Mouse (Mus musculus) hematopoietic stem cell, adult 5-6 weeks (primary cell): ENCODE data around the gene Gm4869. TPM values are rescaled to one million over a fixed set of nuclear protein-coding genes. Genes with fewer than 3 reads are reported as not detected.
"Not testable (repeated sequence)": the region's sequence is repeated elsewhere in the genome, so short reads cannot be mapped to it uniquely, and the experiment has no call there.

Experiments used
- ATAC-seq, 2 experiments: fragments of 125-278 bp in 1 of 2; replicated peaks in 1 of 2; 2 replicates each; pipeline ENCODE4 v1.8.0; 2016 to 2017; ENCODE audit warnings: inconsistent platforms in 2 of 2, mild to moderate bottlenecking in 2 of 2, moderate number of reproducible peaks in 2 of 2, low read depth in 1 of 2, moderate TSS enrichment in 1 of 2; ENCODE audit not compliant: low FRiP score in 2 of 2, poor library complexity in 2 of 2, severe bottlenecking in 2 of 2, insufficient read depth in 1 of 2, low TSS enrichment in 1 of 2
- total RNA-seq: library from RNA; stranded (forward); fragments of 172-1452, 232-1000 nt; gene quantifications from 2 replicates; pipeline ENCODE4 v1.2.3, GENCODE M21; 2017

Gm4869 gene
- total RNA-seq, 1 experiment from 2014 or later: not detected

DNA sequence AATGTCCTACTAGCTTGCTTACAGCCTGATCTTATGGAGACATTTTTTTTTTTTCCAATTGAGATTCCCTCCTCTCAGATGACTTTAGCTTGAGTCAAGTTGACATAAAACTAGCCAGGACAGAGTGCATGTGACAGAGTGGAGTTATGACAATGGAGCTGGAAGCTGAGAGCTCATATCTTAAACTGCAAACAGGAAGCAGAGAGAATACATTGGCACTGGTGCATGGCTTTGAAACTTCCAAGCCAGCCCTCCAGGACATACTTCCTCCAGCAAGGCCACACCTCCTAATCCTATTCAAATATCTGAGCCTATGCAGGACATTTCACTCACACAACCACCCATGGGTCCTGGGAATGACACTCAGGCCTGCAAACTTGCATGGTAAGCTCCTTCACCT is 9.0 kb downstream of the Gm4869 start:
- ATAC-seq: no peak

DNA sequence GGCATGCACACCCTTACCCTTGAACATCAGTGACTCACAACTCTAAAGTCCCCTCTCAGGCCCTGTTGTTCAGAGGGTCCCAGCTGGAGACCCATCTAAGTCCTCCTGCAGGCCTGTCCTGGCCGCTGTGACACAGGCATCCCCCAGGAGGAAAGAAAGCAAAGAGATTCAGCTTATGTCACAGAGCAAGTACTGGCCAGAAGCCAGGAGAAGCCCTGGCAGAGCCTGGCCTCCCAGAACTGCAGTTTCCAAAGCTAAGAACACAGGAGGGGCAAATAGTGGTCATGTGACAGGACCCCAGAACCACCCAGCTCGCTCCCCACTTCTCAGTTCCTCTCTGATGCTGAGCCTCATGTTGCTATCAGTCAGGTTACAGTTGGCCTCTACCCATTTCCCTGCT is 10.0 kb downstream of the Gm4869 start:
- ATAC-seq: no peak

DNA sequence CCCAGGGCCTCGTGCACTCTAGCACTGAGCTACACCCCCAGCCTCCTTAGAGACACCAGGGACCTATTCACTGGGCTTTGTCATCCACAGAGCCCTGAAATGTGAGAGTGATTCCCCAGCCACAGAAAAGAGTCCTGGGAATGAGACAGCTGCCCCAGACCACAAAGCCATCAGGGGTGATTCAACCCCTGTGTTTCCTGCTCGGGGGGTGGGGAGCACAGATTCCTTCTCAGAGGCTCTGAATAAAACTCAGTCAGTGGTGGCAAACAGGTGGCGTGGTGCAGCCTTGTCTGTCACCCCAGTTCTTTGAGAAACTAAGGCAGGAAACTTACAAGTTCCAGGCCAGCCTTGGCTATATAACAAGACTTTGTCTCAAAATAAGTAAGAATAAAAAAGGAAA is 16.0 kb downstream of the Gm4869 start:
- no peak for ATAC-seq

DNA sequence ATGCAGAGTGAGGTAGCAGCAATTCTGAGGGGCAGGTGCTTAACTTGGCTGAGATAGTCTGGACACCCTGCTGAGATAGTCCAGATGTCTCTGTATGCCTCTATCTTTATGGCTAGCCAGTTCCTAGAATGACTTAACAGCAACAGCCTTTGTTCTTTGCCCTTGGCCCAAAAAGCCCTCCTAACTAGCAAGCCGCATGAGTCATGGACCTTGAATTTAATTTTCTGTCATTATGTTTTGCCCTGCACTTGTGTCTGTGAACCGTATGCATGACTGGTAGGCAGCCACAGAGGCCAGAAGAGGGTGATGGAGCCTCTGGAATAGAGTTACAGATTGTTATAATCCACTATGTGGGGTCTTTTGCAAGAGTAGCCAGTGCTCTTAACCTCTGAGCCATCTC is 17.7 kb downstream of the Gm4869 start:
- not testable (repeated sequence) for ATAC-seq

DNA sequence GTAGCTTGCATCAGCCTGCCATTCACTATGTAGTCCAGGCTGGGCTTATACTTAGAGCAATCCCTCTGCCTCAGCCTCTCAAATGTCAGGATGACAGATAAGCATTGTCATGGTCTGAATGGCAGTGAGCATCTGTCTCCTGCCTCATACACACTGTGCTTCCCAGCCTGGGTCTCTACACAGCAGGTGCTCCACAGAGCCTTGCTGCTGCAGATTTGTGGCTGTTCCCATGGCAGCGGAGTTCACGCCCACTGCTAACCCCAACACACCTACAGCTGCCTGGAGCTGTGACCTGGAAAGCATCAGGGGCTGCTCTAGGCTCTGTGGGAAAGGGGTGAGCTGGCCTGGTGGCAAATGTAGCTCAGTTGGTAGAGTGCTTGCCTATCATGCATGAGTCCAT is 19.5 kb downstream of the Gm4869 start:
- no peak for ATAC-seq

DNA sequence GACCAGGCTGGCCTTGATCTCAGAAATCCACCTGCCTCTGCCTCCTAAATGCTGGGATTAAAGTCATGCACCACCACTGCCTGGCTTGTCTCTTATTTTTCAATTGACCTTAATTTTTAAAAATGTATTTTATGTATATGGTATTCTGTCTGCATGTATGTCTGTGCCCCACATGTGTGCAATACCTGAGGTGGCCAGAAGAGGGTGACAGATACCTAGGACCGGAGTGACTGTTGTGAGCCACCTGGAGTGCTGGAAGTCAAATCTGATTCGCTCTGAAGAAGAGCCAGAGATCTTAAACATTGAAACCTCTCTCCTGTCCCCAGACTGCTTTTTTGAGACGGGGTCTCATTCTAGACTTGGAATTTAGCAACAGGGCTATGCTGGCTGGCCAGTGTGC is 26.9 kb downstream of the Gm4869 start:
- ATAC-seq: peak in 1 of 2 experiments; percentile 48; a peak in 1 of 4 replicates

DNA sequence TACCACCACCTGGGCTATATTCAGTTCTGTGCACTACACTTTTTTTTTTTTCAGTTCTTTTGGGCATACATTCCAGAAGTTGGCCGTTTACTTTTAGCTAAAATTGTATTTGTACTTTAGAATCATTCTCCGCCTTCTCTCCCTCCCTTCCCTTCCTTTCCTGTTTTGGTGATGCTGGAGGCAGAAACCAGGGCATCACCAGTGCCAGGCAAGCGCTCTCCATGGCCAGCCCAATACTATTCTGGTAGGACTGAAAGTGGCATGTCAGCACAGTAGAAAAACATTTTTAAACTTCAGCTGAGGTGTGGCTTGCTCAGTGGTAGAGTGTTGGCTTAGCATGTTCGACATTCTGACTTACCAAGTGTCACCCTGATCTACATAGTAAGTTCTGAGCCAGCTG is 36.0 kb downstream of the Gm4869 start:
- ATAC-seq: no peak

DNA sequence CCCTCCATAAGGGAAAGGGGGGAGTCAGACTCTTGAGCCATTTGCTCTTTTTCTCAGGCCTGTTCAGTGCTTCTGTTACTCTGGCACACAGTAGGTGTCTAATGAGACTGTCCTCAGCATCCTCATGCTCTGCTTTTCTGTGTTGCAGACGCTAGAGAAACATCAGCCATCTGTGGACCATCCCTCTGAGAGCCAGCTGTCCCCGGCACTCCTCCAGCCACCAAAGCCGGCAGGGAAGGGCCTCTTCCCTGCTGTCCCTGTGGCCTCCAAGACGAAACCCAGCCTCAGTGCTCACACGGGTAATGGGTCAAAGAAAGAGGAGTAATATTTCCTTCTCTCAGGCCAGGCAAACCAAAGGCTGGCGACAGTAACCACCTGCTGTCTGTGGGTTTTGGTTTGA is 45.7 kb downstream of the Gm4869 start:
- no peak for ATAC-seq

DNA sequence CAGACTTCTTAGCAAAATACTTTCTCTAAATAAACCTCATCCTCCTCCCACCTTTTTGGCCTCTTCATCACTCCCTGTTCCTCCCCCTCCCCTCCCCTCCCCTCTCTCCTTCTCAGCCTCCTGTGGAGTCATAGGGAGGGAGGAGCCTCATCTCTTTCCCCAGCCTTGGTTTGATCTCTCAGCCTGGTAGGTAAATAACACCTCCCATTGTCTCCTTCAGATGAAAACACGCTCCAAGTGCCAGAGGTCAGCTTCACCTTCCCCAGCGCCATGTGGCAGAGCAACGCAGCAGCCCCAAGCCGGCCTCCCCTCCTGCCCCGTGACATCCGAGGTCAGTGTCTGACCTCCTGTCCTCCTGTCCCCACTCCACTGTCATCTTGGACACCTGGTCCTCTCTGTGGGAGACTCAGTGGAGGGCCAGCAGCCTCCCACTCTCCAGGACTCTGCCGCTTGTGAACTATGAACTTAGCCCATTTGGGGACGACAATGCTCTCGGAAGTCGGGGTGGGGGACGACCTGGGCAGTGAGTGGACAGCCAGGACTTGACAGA is 47.3 kb downstream of the Gm4869 start:
- no peak for ATAC-seq

DNA sequence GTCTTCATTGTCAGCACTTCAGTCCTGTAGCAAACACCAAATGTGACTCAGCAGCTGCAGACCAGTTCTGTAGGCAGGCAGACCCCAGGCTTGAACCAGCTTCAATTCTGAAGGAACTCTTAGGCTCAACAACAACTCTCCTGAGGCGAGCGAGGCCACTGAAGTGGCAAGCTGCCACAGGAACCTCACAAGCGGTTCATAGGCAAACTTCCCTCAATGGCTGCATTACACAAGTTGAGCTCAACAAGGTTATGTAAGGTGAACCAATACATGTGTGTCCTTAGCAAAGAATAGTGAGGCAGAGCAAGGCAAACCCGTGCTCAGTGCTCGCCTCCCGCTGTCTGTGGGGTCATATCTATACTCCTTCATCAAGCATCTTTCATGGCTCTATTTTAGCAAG is 52.7 kb downstream of the Gm4869 start:
- peak in 1 of 2 experiments; percentile 36; a peak in 1 of 4 replicates for ATAC-seq

DNA sequence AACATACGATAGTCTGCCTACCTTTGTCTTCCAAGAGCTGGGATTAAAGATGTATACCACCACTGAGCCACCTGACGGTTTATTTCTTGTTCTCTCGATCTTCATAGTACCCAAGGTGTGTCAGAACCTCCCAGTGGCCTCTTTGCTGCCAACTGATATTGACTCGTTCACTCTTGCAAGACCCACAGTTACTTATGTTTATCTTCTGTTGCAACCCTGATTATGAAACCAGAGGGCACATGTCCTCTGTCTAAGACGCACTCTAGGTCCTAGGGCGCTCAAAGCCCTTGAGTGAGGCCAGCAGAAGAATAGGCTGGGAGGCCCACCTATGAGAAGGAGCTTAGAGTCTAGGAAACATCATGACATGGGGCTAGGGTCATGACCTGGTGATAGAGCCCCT is 55.3 kb downstream of the Gm4869 start:
- ATAC-seq: no peak

DNA sequence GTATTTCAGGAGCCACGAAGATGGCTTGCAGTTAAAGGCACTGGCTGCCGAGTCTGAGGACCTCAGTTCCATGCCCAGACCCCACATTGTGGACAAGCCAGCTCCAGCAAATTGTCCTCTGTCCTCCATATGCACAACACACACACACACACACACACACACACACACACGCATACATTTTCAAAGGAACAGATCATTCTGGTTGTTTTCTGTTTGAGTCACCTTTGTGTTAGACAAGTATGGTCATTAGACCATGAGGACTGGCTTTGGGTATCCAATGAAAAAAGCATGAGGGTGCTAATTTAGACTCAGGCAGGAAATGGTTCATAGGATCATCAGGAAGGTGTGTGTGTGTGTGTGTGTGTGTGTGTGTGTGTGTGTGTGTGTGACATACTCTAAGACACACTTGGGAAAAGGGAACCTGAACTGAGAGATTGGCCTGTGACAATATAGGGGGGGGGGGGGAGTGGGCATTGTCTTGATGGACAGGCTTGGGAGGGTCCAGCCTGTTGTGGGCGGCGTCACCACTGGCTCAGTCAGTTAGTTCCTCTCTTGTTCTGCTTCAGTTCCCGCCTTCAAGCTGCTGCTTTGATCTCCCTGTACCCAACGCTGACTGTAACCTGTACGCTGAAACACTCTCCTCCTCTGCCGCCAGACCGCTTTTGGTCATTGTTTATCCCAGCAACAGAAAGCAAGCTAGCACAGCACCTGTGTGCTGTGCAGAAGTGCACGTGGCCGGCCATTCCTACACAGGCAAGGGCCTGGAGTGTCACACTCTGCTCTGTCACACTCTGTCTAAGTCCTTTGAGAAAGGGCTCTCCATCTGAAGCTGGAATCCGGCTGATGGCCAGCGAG is 56.8 kb downstream of the Gm4869 start:
- ATAC-seq: peak; percentile 39 to 47

DNA sequence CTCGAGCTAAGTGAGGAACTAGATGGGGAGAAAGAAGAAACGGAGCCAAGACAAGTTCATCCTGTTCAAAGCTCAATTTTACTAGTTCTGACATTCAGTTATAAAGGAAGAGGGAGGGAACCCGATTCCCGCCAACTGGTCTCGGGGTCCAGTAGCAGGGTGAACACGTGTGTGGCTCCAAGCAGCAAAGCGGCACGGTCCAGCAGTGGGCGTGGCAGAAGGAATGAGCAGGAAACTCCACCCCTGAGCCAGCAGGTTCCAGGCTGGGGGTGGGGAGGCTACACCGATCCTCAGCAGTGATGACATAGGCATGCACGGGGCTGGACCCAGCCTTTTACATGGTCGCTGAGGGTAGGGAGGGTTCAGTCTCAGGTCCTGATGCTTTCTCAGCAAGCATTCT is 57.5 kb downstream of the Gm4869 start:
- ATAC-seq: not testable (repeated sequence)

DNA sequence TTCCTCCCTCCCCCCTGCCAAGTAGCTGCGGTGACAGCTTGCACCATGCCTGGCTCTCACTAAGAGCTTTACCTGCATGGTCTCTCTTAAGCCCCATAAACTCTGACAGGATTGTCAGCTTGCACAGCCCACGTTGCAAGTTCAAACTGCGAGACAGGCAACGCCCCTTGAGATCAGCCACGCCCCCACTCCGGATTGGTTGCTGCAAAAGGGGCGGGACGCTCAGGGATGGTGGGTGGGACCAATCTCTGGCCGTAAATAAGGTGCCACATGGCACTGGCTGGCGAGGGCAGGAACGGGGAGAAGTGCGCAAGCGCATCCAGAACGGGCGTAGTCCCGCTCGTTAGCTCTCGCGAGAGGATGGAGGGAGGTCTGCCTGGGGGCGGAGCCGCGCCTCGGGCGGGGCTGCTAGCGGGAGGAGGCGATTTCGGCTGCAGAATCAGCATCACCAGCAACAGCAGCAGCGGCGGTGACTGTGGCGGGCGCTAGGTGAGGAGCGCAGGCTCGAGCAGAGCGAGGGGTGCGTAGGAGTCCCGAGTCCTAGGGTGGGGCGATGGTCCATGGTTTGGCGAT is 59.8 kb downstream of the Gm4869 start, which contains the start of gene Chst12:
TSS of gene Chst12 (plus strand) at position 343 of the 573 bp plus-strand sequence.
- ATAC-seq: peak; percentile 72 to 74

DNA sequence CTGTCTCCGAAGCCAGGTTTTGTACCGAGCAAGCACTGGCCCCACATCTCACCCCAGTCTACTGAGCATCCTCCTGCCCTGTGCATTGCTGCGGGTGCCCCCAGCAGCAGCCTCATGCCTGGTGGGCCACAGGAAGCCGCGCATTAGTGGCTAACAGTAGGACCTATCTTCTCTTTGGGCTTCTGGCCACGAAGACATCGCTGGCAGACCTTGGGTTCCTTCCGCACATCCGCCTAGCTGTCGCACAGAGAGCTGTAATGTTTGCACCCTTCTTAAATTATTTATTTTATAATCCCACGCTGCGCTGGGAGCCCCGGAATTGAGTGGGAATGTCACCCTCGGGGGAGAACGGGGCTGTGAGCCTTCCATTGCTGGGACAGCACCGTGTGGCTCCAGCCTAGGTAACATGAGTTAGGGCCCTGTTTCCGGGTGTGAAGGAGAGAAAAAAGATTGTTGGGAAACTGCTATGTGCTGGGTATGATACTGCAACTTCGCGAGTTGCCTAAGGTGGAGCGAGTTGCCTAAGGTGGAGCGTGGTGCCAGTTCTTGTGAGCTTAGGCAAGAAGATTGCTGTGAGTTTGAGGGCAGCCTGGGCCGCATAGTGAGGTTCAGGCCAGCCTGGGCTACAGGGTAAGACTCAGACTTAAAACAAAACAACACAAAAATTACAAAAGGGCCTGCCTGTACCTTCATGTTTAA is 60.8 kb downstream of the Gm4869 start:
- ATAC-seq: peak in 1 of 2 experiments; percentile 3; a peak in 1 of 4 replicates

DNA sequence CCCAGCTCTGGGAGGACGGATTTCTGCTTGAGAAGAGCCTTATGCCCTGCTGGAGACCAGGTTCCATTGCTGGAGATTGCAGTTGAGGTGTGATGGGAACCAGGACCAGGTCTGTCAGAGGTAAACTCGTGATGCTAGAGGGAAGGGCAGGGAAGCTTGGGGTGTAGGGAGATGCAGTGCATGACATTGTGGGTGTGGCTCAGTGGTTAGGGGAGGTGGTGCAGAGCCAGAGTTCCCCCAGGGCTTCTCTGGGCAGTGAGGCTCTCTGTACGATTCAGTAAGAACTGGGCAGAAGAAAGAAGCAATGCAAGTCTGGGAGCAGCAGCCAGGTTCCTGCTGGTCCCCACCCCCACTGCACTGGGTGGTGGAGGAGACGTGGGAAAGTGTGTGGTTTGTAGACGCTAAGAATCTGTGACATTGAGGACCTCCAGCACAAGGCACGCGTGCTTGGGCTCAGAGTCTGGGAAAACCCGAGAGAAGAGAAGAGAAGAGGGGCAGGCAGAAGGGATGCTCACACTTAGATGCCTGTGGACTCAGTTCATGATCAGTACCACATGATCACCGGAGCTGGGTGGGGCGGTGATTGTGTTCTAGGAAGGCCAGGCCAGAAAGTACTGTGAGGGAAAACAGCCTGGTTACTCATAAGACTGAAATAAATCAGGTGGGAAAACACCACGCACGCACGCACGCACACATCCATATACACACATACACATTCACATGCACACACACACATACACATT is 62.2 kb downstream of the Gm4869 start:
- ATAC-seq: no peak

DNA sequence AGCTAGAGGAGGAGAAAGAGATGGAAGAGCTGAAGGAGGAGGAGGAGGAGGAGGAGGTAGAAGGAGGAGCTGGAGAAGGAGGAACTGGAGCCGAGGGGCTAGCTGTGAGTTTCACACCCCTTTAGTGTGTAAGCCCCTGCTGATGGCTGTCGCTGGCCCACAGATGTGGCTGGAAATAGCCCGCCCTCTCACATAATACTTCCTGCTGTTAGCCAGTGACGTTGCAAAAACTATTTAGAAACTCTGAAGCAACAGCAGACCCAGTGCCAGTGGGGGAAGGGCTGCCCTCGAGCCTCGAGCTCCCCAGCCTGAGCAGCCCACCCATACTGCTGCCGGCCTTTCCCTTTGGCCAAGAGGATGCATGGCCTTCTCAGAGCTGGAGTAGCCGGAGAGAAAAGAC is 63.2 kb downstream of the Gm4869 start:
- ATAC-seq: peak; percentile 40 to 55
